Mouse (Mus musculus) adrenal gland, postnatal 36 days (tissue): ENCODE data around the gene Gm3298. TPM values are rescaled to one million over a fixed set of nuclear protein-coding genes. Genes with fewer than 3 reads are reported as not detected.
"Not testable (repeated sequence)": the region's sequence is repeated elsewhere in the genome, so short reads cannot be mapped to it uniquely, and the experiment has no call there.

Experiments used
- DNase-seq, 2 experiments: peaks; one replicate each; pipeline ENCODE4 v3.0.0; 2021; ENCODE audit warnings: mixed read lengths in 1 of 2
- long read RNA-seq, 2 experiments: library from polyadenylated mRNA; stranded (forward); transcript quantifications; one replicate each; pipeline ENCODE4 v2.0.0; 2021; ENCODE audit warnings: borderline sequencing depth in 2 of 2
- total RNA-seq, 2 experiments: library from RNA; stranded (reverse); gene quantifications; 2 replicates each; pipeline ENCODE4 v1.2.3; 2021

Gm3298 gene
- not detected for total RNA-seq
- long read RNA-seq, experiment 1 = 0 reads
- long read RNA-seq, experiment 2 = 0 reads

GRCm38 (mm10) chr14:5015591-5015990 lies at the start of gene Gm3298:
Gene Gm3298, plus strand, starts transcription at chr14:5015891.
- DNase-seq = not testable (repeated sequence)

- not testable (repeated sequence) for DNase-seq
These were observed 32.1 kb upstream of the Gm3298 start, which contains the start of gene Gm8297 for GRCm38 (mm10) chr14:4983635-4984034. Gene Gm8297, plus strand, starts transcription at chr14:4983935.

- DNase-seq = not testable (repeated sequence)
These were observed 34.6 kb downstream of the Gm3298 start, which contains the start of gene 4930555G01Rik for GRCm38 (mm10) chr14:5050329-5050728. Gene 4930555G01Rik, plus strand, starts transcription at chr14:5050629.

Other genes starting within 250 kb of the Gm3298 start
- gene Gm9602, start 239.6 kb upstream of the Gm3298 start, total RNA-seq = not detected
- not detected for gene Gm3269, start 177.8 kb upstream of the Gm3298 start, total RNA-seq
- under 1 TPM in 1 of 2 experiments, not detected in 1; 0.59 TPM for gene Gm3264, start 160.3 kb upstream of the Gm3298 start, total RNA-seq
- not detected for gene Gm3278, start 123.5 kb upstream of the Gm3298 start, total RNA-seq
- gene Gm8297, start 32.0 kb upstream of the Gm3298 start, total RNA-seq = not detected
- not detected for gene 4930555G01Rik, start 34.7 kb downstream of the Gm3298 start, total RNA-seq
- not detected for gene Gm8281, start 55.1 kb downstream of the Gm3298 start, total RNA-seq
- not detected for gene Gm8279, start 115.6 kb downstream of the Gm3298 start, total RNA-seq
- gene Gm3317, start 148.6 kb downstream of the Gm3298 start, total RNA-seq = not detected
- gene Gm8271, start 169.9 kb downstream of the Gm3298 start, total RNA-seq = not detected
- not detected for gene Gm3526, start 244.7 kb downstream of the Gm3298 start, total RNA-seq